Mouse (Mus musculus) liver, adult 2 months (tissue): ENCODE measurements around the gene Kansl2. TPM values are rescaled to one million over a fixed set of nuclear protein-coding genes. Genes with fewer than 3 reads are reported as not detected.
A peak's percentile ranks its signal among the peaks of the same experiment; 100 is the strongest.

ENCODE experiments used
- DNase-seq: peaks from one replicate; pipeline ENCODE4 v3.0.0-alpha.2; 2011; ENCODE audit warnings: low read depth, low spot score; ENCODE audit errors: extremely low read depth
- H3K27ac ChIP-seq: fragments of 200-500 bp; replicated peaks from 2 replicates; pipeline ENCODE4 v1.5.1; 2012; ENCODE audit warnings: low read depth, mild to moderate bottlenecking, control low read depth, inconsistent platforms, low read length; ENCODE audit not compliant: insufficient read depth
- H3K27me3 ChIP-seq: fragments of 200-500 bp; 2 replicates; pipeline ENCODE4 v1.6.1; 2012; ENCODE audit warnings: mild to moderate bottlenecking, moderate library complexity, low read length, inconsistent platforms; ENCODE audit not compliant: control insufficient read depth, insufficient read depth
- H3K36me3 ChIP-seq: fragments of 200-500 bp; 2 replicates; pipeline ENCODE4 v1.6.1; 2012; ENCODE audit warnings: low read length, inconsistent platforms; ENCODE audit not compliant: control insufficient read depth, insufficient read depth
- H3K4me1 ChIP-seq: fragments of 200-500 bp; 2 replicates; pipeline ENCODE4 v1.6.1; 2011; ENCODE audit warnings: low read length; ENCODE audit not compliant: control insufficient read depth, insufficient read depth
- H3K4me3 ChIP-seq: fragments of 200-500 bp; 2 replicates; pipeline ENCODE4 v1.5.1; 2011; ENCODE audit warnings: low read depth, mild to moderate bottlenecking, control low read depth, low read length, moderate library complexity; ENCODE audit not compliant: insufficient read depth
- H3K79me2 ChIP-seq: fragments of 200-500 bp; 2 replicates; pipeline ENCODE4 v1.6.1; 2012; ENCODE audit warnings: inconsistent platforms, mild to moderate bottlenecking, low read length, moderate library complexity; ENCODE audit not compliant: control insufficient read depth, insufficient read depth
- H3K9ac ChIP-seq: fragments of 200-500 bp; 2 replicates; pipeline ENCODE4 v1.6.1; 2012; ENCODE audit warnings: low read depth, mild to moderate bottlenecking, control low read depth, inconsistent platforms, low read length
- CTCF ChIP-seq: fragments of 200-500 bp; IDR thresholded peaks from 2 replicates; pipeline ENCODE4 v1.5.1; 2011; ENCODE audit warnings: low read depth, low read length, control low read depth
- POLR2A ChIP-seq: fragments of 200-500 bp; IDR thresholded peaks from 2 replicates; pipeline ENCODE4 v1.6.1; 2011; ENCODE audit warnings: low read length, control low read depth; ENCODE audit not compliant: insufficient read depth; ENCODE audit errors: extremely low read depth
- WGBS: fragments of 180-500 bp; shearing (Covaris S2); methylation state at CpG from one replicate; pipeline ENCODE4 v1.1.7; 2018; 5-methylcytosine and 5-hydroxymethylcytosine counted together
- polyA plus RNA-seq: library from polyadenylated mRNA; depleted of rRNA; stranded (reverse); fragments of >200 nt; gene quantifications from 2 replicates; pipeline ENCODE4 v1.2.3, GENCODE M21; 2012; rRNA removed
- total RNA-seq: library from RNA; depleted of rRNA; stranded (reverse); fragments of >200 nt; gene quantifications from 2 replicates; pipeline ENCODE4 v1.2.3, GENCODE M21; 2014; rRNA removed

The Kansl2 gene
- total RNA-seq: 17.9 and 22.2 TPM in 2 replicates
- polyA plus RNA-seq: 18.0 and 21.9 TPM in 2 replicates

GRCm38 (mm10) chr15:98533881-98534627 lies at the start of gene Kansl2:
Gene Kansl2, minus strand, starts transcription at chr15:98534264.
- TF ChIP-seq CTCF (no peak), POLR2A (peak; percentile 92)
- DNase-seq: peak; percentile 96

GRCm38 (mm10) chr15:98582996-98583395 lies 48.9 kb upstream of the Kansl2 start:
- TF ChIP-seq POLR2A (no peak), CTCF (no peak)
- Histone ChIP-seq H3K27me3 (no peaks in the 10 kb centered on the region), H3K9ac (no peak overlapping the region), H3K4me3 (no peak overlapping the region), H3K79me2 (no peaks in the 10 kb centered on the region), H3K4me1 (no peaks in the 10 kb centered on the region), H3K27ac (no peak overlapping the region), H3K36me3 (no peaks in the 10 kb centered on the region)
- 85% methylated on average over 8 of the region's 8 CpGs for WGBS
- DNase-seq: no peak

More at GRCm38 (mm10) chr15:98533881-98534627, at the start of gene Kansl2:
- H3K27me3 ChIP-seq: no peaks in the 10 kb centered on the region
- H3K4me3 ChIP-seq: peak within 1 kb of the TSS; percentile 94
- H3K36me3 ChIP-seq: peaks cover 21% of the 10 kb centered on the region
- peaks cover 4% of the 10 kb centered on the region for H3K4me1 ChIP-seq
- peak within 1 kb of the TSS; percentile 97 for H3K9ac ChIP-seq
- peaks cover 12% of the 10 kb centered on the region; the same call in 1 of the 2 replicates for H3K79me2 ChIP-seq
- H3K27ac ChIP-seq: peak within 1 kb of the TSS; percentile 98
- under 1% methylated on average over 67 of the region's 70 CpGs for WGBS

- Histone ChIP-seq H3K79me2 (no peaks in the 10 kb centered on the region), H3K27ac (no peak overlapping the region)
- 43% methylated on average over 8 of the region's 8 CpGs for WGBS
Observed at GRCm38 (mm10) chr15:98582410-98582809, 48.3 kb upstream of the Kansl2 start.

GRCm38 (mm10) chr15:98579795-98580464 lies 45.9 kb upstream of the Kansl2 start:
- peak; percentile 74 for DNase-seq
- 46% methylated on average over 5 of the region's 5 CpGs for WGBS
- H3K27me3 ChIP-seq: no peaks in the 10 kb centered on the region
- H3K36me3 ChIP-seq: no peaks in the 10 kb centered on the region
- TF ChIP-seq CTCF: peak; percentile 88
- TF ChIP-seq POLR2A: no peak
- no peak overlapping the region for H3K27ac ChIP-seq
- H3K4me3 ChIP-seq: no peak overlapping the region
- no peak overlapping the region for H3K9ac ChIP-seq
- no peaks in the 10 kb centered on the region for H3K4me1 ChIP-seq
- H3K79me2 ChIP-seq: no peaks in the 10 kb centered on the region

More at GRCm38 (mm10) chr15:98582410-98582809, 48.3 kb upstream of the Kansl2 start:
- H3K9ac ChIP-seq: no peak overlapping the region
- no peaks in the 10 kb centered on the region for H3K36me3 ChIP-seq
- DNase-seq: peak; percentile 46
- H3K4me1 ChIP-seq: no peaks in the 10 kb centered on the region
- H3K4me3 ChIP-seq: no peak overlapping the region
- TF ChIP-seq POLR2A: no peak
- TF ChIP-seq CTCF: no peak
- H3K27me3 ChIP-seq: no peaks in the 10 kb centered on the region

GRCm38 (mm10) chr15:98579310-98579709 lies 45.2 kb upstream of the Kansl2 start:
- no peak overlapping the region for H3K9ac ChIP-seq
- H3K4me3 ChIP-seq: no peak overlapping the region
- no peaks in the 10 kb centered on the region for H3K27me3 ChIP-seq
- no peak overlapping the region for H3K27ac ChIP-seq
- WGBS: 97% methylated on average over 2 of the region's 2 CpGs
- TF ChIP-seq CTCF (no peak), POLR2A (no peak)
- H3K36me3 ChIP-seq: no peaks in the 10 kb centered on the region
- H3K4me1 ChIP-seq: no peaks in the 10 kb centered on the region
- DNase-seq: no peak
- H3K79me2 ChIP-seq: no peaks in the 10 kb centered on the region

- no peak overlapping the region for H3K4me3 ChIP-seq
- H3K27ac ChIP-seq: no peak overlapping the region
- 85% methylated on average over 4 of the region's 4 CpGs for WGBS
- no peak overlapping the region for H3K9ac ChIP-seq
- no peaks in the 10 kb centered on the region for H3K27me3 ChIP-seq
- no peaks in the 10 kb centered on the region for H3K79me2 ChIP-seq
- DNase-seq: no peak
- TF ChIP-seq CTCF: no peak
- no peaks in the 10 kb centered on the region for H3K36me3 ChIP-seq
- peaks cover 4% of the 10 kb centered on the region for H3K4me1 ChIP-seq
Observed at GRCm38 (mm10) chr15:98573293-98573692, 39.2 kb upstream of the Kansl2 start.
